Mouse (Mus musculus) thymus, postnatal 0 days (tissue): ENCODE measurements around the gene H1f0. TPM values are rescaled to one million over a fixed set of nuclear protein-coding genes. Genes with fewer than 3 reads are reported as not detected.
"Not testable (repeated sequence)": the region's sequence is repeated elsewhere in the genome, so short reads cannot be mapped to it uniquely, and the experiment has no call there.

ENCODE experiments used
- DNase-seq: peaks from one replicate; pipeline ENCODE4 v3.0.0-alpha.2; 2015; ENCODE audit warnings: low spot score
- polyA plus RNA-seq: library from polyadenylated mRNA; unstranded; fragments of >200 nt; fragmentation: Nextera tagmentation; extraction: Ambion mirVana; gene quantifications from 2 replicates; pipeline ENCODE4 v1.2.1, GENCODE M21; 2015

The H1f0 gene
- polyA plus RNA-seq, 1 experiment from 2014 or later = 311 TPM

DNA sequence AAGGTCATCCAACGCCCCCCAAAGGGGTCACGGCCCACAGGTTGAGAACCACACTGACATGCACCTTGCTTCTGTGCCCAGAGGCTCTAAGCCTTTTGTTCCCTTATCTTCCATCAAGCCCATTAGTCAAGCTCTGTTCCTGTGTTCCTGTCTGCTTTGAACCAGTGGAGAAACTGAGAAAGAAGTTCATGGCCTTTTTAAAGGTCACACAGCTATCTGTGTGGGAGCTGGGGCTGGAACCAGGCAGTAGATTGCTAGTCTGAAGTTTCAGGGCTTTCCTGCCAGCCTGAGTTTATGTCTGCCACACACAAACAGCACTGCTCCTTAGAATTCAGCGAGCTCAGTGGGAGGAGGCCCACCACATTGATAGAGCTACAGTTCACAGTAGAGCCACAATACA, 25.2 kb upstream of the H1f0 start:
- no peak for DNase-seq

DNA sequence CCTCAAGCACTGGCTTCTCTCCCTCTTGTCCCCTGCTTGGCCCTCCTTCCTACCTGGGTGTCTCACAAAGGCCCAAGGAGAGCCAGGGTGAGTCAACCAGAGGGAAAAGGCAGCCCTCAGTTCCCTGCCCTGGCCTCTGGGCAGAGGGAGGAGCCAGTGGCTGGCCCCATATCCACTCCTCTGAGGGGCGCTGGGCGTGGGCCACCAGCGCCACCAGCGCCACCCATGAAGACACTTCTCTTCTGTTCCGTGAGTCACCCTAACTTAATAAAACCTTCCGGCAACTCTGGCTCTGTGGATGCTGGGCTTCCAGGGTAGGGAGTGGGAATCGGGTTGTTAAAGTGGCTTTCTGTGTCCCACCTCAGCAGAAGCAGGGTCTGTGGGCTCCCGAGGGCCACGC, 22.7 kb upstream of the H1f0 start:
- no peak for DNase-seq

DNA sequence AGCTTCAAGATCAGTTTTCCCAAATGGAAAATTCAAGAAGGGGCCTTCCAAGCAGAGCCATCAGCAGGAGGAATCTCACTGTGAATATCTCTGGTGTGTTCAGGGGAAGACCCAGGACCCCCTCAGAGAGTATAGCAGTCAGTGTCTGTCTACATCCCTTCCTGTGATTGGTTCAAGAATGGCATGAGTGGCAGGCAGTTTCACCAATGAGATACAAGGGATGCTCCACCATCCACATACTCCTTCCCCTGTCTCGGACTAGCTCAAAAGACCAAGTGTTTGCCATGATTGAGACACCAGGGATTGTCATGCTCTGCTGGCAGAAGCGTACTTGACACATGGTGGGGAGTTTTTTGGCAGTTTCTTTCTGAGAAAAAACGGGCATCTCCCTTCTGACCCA, 21.6 kb upstream of the H1f0 start:
- peak; percentile 21 for DNase-seq

DNA sequence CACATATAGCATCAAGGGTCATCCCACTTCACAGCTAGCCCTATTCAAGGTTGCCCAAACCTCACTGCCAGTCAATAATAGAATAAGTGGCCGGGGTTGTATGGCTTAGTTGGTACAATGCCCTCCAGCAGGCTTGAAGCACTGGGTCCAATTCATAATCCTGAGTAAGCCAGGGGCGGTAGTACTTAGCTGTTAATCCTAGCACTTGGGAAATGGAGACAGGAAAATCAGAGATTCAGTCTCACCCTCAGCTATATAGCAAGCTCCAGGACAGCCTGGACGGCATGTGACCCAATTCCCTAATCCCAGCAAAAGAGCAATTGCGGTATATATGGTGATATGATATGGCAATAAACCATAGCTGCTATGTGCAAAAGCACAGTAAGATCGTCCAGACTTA, 21.2 kb upstream of the H1f0 start:
- no peak for DNase-seq

DNA sequence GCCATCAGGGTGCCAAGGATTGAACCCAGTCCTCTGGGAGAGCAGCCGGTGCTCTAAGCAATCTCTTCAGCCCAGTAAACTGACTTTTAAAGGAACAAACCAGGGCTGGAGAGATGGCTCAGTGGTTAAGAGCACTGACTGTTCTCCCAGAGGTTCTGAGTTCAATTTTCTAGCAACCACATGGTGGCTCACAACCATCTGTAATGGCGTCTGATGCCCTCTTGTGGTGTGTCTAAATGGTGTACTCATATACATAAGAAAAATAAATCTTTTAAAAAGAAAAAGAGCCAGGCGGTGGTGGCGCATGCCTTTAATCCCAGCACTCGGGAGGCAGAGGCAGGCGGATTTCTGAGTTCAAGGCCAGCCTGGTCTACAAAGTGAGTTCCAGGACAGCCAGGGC, 20.4 kb upstream of the H1f0 start:
- DNase-seq = not testable (repeated sequence)

DNA sequence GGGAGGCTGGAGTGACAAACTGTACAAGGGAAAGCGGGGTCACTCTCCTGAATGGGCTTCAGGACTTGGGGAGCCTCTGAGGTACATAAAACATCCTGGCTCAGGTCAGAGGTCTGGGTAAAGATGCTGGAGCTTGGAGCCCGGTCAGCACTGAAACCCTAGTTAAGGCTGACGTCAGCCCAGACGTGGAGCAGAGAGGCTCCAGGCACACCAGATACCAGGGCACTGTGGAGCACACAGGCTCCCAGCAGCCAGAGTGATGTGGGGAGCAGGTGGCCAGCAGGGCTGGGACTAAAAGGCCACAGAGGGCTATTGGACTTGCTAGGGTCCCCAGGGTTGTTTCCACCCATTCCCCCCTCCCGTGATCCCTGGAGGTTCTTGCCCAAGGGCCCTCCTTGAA, 18.5 kb upstream of the H1f0 start:
- no peak for DNase-seq

DNA sequence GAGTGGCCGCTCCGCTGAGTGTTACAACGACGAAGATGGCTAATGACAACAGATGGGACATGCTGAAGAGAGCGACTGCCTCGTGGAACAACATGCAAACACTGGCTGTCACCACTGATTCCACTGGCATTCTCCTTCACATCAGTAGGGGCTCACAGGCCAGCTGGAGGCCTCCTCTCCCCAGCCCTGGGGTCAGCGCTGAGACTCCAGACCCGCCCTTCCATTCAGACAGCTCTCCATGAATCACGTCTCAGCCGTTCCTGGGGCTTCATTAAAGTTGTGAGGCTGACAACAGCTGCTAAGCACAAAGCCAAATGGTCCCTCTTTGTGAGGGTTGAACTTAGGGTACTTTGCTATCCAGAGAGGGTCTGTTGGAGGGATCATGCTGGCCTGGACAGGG, 16.7 kb upstream of the H1f0 start:
- DNase-seq = no peak

DNA sequence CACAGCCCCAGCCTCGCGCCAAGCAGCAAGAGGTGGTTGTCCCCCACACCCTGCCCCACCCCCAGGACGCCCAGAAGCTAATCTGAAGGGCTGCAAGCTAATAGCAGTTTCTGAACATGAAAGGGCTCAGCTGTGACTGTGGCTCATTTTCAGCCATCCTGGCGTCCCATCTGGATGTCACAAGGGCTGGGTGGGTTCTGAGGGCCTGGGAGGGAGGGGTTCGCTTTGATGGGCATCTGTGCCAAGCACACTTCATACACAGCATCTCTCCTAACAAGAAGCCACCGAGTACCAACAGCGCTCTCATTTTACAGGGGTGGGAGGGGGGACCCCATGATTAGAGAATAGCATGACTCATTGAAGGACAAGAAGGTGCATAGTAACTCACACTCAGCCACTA, 14.9 kb upstream of the H1f0 start:
- DNase-seq = no peak

DNA sequence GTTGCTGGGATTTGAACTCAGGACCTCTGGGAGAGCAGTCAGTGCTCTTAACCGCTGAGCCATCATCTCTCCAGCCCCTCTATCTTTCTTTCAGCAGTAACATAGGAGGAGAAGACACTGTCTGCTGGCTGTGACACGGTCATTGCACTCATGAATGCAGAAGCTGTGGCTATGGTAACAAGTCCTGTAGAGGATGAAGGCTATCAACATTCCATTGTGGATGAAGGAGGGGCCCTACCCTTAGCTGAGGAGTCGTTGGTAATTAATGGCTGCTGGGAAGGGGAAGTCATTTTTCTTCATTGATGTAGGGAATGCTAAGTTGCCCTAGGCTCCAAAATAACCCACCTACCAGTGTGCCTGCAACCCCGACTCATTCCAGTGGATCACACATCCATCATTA, 10.1 kb upstream of the H1f0 start:
- DNase-seq = no peak

DNA sequence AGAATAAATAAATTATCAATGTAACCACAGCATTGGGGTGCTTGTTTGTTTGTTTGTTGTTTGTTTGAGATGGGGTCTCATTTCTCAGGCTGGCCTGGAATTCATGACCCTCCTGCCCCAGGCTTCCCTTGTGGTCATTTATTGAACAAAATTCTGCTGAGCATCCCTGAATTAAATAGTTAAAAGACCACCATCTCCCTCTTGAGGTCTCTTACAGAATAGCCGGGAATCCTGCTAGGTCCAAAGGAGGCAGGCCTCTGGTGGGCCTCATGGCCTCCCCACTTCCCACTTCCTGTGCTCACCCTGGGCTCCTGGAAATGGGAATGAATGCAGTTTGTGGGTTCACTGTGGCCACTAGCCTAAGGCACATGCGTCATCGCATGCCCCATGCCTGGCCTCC, 9.4 kb upstream of the H1f0 start:
- no peak for DNase-seq

DNA sequence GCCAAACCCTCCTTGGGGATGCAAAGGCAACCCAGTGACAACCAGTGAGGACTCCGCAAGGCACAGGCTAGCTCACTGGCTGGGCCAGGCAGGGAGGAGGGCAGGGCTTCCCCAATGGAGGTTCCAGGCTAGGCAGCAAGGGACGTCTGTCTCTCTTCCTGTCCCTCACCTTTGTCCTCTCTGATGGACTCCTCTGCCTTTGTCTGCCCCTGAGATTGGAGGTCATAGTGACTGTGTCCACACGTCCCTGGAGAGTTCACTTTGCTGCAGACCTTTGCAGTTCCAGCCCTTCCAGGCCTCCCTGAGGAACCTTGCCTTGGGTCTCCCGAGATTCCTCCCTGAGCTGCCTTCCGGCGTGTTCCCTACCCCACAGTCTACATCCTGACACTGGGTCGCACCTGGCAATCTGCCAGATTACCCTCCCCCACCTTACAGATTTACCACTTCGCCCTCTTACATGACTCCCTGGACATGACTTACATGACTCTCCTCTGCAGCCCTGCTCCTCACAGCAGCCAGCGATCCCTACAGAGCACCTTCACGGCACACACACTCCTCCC, 5.5 kb upstream of the H1f0 start:
- DNase-seq = no peak

DNA sequence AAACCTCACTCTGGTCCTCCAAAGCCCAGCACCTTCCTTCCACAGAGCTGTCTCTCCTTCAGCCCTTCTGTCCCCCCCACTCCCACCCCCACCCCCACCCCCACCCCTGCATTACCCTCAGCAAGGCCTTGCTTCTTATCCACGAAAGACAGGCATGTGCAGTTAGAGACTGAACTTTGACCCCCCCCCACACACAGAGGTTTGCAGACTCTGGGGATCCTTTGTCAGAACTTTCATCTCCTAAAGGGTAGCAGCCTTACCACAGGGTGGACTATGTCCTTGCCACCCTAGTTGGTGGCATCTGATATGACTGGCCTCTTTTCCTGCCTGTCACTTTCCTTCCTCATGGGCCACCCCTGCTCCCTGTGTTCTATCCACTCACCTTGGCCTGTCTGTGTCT, 4.9 kb upstream of the H1f0 start:
- DNase-seq = no peak

DNA sequence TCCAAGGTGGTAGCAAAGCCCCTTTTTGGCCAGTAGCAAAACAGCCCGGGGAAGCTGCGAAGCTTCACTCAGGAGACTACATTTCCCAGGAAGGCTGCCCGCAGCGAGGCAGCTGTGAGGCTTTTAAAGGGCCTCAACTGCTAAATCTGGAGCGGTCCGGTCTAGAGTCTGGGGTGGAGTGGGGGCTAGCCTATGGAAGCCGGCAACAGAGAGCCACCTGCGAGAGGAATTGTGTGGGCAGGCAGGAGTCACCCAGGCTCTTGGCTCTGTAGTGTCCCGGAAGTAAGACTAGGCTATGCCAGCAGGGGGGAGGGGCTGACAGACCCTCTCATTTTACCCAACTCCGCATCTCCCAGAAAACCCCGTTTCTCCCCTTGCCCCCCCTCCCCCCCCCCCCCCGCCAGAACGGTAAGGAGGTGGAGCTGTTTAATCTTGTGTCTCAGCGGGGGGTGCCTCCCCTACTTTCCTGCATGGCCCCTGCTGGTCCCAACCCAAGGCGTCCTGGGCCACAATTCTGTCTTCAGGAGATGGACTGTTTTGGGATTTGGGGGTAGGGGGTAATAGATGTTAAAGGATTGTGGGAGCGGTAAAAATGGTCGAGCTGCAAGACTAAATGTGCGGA, 2.5 kb upstream of the H1f0 start:
- no peak for DNase-seq

DNA sequence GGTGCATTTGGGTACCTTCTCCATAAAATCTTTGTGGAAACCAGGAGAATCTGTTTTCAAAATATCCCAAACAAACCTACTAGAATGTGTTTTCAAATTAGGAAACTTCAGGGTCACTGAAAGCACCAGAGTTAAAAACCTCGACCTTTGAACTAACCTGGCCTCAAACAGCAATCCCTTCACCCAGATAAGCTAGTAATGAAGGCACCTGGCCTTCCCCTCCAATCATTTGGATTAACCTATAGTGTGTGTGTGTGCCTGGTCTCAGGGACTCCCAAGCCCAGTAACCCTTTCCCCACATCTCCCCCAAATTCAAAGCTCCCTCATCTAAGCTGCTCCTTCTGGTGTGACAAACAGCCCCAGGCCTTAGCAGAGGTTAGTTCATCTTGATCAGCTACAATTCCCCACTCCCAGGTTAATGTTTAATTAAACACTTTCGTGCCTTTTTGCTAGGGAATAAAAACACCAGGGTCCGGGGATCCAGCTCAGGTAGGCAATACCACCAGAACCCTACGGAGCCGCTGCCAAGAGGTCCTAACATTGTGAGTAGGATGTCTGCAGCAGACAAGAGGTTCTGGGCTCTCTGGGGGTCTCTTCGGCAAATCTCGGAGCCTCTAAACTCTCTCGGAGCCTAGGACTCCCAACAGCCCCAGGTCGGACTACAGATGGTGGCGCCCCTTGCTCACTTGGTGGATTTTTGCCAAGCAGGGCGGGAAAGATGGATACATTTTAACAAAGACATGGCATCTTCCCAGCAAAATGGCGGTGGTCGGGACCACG, 1.5 kb upstream of the H1f0 start:
- DNase-seq = no peak

DNA sequence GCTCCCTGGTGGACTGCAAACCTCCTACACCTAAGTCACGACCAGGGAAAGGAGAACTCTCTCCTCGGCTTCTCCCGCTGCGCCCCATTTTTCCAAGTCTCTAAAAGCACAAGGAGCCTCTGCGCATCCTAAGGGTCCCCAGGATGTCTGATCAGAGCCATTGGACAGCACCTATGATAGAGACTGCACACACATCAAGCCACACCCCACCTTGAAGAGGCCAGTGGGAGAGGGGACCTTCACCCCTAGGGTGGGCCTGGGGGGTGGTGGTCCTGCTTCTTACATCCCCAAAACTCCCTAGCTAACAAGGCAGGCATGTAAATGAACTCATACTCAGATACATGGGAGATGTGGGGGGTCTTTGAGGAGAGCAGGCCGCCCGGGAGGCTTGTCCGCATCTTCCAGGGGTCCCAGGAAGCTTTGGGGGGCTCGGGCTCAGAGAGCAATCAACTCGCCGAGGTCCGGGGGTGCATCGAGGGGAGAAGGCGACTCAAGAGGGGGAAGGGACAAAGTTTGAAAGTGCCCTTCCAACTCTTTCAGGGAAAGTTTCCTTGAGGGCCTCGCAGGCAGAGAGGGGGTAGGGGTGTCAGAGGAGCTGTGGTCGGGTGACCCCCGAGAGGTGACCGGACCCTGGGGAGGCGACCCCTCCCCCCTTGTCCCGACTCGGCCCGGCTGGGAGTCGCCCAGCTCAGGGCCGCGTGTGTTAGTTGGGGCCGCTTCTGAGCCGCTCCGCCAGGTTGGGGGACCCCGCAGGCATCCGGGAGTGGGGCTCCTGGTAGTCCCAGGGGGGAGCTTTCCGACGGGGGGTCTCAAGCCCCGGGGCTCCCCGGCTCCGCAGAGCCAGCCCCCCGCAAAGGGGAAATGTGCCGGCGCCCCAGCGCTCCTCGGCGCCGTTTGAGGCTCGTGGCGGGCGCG, 702 bp upstream of the H1f0 start:
- no peak for DNase-seq

DNA sequence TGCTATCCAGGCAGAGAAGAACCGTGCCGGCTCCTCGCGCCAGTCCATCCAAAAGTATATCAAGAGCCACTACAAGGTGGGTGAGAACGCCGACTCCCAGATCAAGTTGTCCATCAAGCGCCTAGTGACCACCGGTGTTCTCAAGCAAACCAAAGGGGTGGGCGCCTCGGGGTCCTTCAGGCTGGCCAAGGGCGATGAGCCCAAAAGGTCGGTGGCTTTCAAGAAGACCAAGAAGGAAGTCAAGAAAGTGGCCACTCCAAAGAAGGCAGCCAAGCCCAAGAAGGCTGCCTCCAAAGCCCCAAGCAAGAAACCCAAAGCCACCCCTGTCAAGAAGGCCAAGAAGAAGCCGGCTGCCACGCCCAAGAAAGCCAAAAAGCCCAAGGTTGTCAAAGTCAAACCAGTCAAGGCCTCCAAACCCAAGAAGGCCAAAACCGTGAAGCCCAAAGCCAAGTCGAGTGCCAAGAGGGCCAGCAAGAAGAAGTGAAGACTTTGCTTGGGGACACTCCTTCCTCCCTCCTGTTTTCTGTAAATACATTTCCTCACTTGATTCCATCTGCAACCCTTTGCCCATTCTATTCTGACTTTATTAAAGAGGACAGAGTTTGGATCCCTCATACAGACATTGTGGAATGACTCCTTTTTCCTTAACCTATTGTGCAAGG, 704 bp downstream of the H1f0 start:
- peak; percentile 28 for DNase-seq

DNA sequence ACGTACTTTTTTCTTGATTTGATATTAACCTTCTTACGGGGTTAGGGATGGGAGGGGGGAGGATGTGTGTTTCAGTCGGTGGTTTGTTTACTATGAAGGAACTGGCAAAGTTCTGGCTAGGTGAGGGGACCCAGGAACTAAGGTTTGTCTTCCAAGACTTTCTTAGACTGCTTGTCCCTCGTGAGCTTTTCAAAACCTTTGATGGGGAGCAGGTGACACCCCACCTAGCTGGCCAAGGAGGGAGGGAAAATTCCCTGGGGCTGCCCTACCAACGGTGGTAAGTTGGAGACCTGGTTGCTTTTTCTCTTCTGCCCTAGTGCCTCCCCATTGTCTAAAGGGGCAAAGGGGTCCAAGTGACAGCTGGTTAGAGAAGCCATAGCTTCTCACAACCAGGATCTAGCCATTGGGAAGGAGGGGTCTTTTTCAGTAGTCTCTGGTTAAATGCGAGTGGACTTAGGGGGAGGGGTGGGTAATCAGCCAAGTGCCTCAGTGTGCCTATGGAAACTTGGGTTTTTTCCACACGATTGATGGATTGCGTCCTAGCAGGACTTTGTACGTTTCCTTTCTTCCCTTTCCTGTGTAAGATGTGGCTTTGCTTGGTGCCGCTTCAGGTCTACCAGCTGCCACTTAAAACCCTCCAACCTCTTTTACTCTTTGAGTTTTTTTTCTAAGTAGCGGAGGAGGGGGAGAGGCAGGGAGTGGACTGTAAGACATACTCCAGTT, 1.4 kb downstream of the H1f0 start:
- DNase-seq = peak; percentile 70

DNA sequence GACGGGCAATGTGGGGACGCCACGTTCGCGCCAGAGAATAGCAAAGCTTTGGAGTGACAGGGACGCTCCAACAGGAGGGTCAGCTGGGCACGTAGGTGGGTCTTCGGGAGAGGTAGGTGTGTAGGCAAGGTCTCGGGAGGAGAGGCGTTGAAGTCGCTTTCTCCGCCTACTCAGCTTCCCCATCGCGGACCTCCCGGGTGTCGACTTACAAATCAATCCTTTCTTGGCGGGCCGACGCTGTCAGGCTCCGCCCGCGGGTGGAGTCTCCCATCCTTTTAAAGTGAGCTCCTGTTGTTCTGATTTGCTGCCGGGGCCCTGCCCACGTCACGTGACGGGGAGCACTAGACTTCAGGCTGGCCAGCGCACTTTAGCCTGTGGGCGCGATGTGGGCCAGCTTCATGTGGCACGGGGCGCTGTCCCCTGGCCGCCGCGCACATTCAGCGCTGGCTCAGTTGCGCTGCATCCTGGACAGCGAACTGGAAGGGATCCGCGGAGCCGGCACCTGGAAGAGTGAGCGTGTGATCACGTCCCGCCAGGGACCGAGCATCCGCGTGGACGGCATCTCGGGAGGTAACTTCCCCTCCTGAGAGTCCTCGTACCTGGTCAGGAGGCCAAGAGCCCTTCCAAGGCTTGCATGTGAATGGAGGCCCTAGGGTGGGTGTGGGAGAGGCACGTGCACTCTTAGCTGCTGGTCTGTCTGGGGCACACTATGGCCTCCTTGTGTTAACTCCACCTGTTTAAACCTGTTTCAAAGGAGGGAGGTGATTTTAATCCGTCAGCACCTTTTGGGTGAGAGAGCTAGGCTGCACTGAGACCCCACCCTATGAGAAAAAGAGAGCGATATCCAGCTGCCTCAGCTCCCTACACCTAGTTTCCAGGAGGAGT, 2.5 kb downstream of the H1f0 start:
- DNase-seq = peak; percentile 83

DNA sequence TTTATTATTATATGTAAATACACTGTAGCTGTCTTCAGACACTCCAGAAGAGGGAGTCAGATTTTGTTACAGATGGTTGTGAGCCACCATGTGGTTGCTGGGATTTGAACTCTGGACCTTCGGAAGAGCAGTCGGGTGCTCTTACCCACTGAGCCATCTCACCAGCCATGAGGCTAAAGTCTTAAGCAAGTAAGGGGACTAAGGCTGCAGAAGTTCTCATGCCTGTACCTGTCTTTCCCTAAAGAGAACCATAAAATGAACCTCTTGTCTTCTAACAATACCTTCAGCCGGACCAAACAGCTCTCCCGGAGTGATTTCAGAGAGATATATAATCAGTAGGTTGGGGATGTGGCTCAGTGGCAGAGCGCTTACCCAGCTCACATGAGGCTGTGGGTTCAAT, 3.7 kb downstream of the H1f0 start:
- not testable (repeated sequence) for DNase-seq

DNA sequence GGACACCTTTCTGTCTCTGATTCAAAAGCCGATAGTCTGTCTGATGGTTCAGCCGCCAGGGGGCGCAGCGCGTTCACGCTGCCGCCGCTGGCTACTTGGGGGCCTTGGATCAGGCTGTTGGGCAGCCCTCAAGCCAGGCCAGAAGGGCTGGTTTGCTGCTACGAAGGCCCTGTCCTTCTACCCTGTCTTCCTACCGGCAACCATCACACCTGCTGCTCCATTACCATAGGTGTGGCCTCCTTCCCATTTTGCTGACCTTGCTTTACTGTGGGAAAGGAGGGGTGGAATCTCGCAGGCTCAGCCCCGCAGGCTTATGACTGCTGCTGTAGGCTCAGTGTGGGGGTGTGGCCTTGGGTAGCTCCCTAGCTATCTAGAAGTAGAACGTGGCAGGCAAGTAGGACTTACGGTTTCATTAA, 9.7 kb downstream of the H1f0 start:
- peak; percentile 64 for DNase-seq
